Mouse (Mus musculus) limb, embryonic 14.5 days (tissue): ENCODE results near the gene Wwc1. TPM values are rescaled to one million over a fixed set of nuclear protein-coding genes. Genes with fewer than 3 reads are reported as not detected.

ENCODE experiments used
- ATAC-seq: fragments of 200-750 bp; cut with Nextera tagmentation; 2 replicates; pipeline ENCODE4 v1.8.0; 2017; ENCODE audit warnings: low read depth, moderate number of reproducible peaks, moderate TSS enrichment; ENCODE audit not compliant: low FRiP score
- DNase-seq: peaks from one replicate; pipeline ENCODE4 v3.0.0-alpha.2; 2015; ENCODE audit warnings: low spot score
- H3K27ac ChIP-seq: fragments of 300-500 bp; sonication (generic); replicated peaks from 2 replicates; pipeline ENCODE4 v1.5.1; 2014; ENCODE audit warnings: low read depth, mild to moderate bottlenecking, low read length, moderate library complexity, mixed read lengths
- H3K27me3 ChIP-seq: fragments of 300-500 bp; sonication (generic); 2 replicates; pipeline ENCODE4 v1.6.1; 2014; ENCODE audit warnings: low read length, mixed read lengths; ENCODE audit not compliant: control insufficient read depth, insufficient read depth
- H3K36me3 ChIP-seq: fragments of 300-500 bp; sonication (generic); 2 replicates; pipeline ENCODE4 v1.6.1; 2014; ENCODE audit warnings: mild to moderate bottlenecking, low read length, moderate library complexity, mixed read lengths; ENCODE audit not compliant: control insufficient read depth, insufficient read depth
- H3K4me1 ChIP-seq: fragments of 300-500 bp; sonication (generic); 2 replicates; pipeline ENCODE4 v1.6.1; 2014; ENCODE audit warnings: antibody characterized with exemption, low read length, mixed read lengths; ENCODE audit not compliant: control insufficient read depth, insufficient read depth
- H3K4me2 ChIP-seq: fragments of 300-500 bp; sonication (generic); replicated peaks from 2 replicates; pipeline ENCODE4 v1.6.1; 2014; ENCODE audit warnings: low read depth, mild to moderate bottlenecking, low read length, moderate library complexity; ENCODE audit not compliant: severe bottlenecking
- H3K4me3 ChIP-seq: fragments of 300-500 bp; sonication (generic); replicated peaks from 2 replicates; pipeline ENCODE4 v1.5.1; 2014; ENCODE audit warnings: low read length
- H3K9ac ChIP-seq: fragments of 300-500 bp; sonication (generic); 2 replicates; pipeline ENCODE4 v1.6.1; 2014; ENCODE audit warnings: mild to moderate bottlenecking, low read depth, low read length, moderate library complexity; ENCODE audit not compliant: severe bottlenecking
- H3K9me3 ChIP-seq: fragments of 300-500 bp; sonication (generic); 2 replicates; pipeline ENCODE4 v1.6.1; 2016; ENCODE audit warnings: low read length; ENCODE audit not compliant: control insufficient read depth
- POLR2A ChIP-seq: fragments of 200-500 bp; IDR thresholded peaks from 2 replicates; pipeline ENCODE4 v1.8.0; 2012; ENCODE audit warnings: inconsistent platforms, mild to moderate bottlenecking, moderate library complexity, borderline replicate concordance; ENCODE audit not compliant: insufficient read depth, insufficient read length; ENCODE audit errors: extremely low read depth
- WGBS: fragments of 180-500 bp; shearing (Covaris S2); extraction: QIAGEN DNeasy Blood & Tissue Kit; methylation state at CpG from one replicate; pipeline ENCODE4 v1.1.7; 2014; 5-methylcytosine and 5-hydroxymethylcytosine counted together
- polyA plus RNA-seq, 2 experiments: library from polyadenylated mRNA; depleted of rRNA in 1 of 2; stranded (reverse) in 1 of 2; unstranded in 1 of 2; fragments of >200 nt; fragmentation: Nextera tagmentation in 1 of 2; extraction: Ambion mirVana in 1 of 2; gene quantifications; 2 replicates each; pipeline versions ENCODE4 v1.2.1 to v1.2.3; 2012 to 2014

Wwc1 gene
- polyA plus RNA-seq, 2 experiments: 5.8 to 13.9 TPM

DNA sequence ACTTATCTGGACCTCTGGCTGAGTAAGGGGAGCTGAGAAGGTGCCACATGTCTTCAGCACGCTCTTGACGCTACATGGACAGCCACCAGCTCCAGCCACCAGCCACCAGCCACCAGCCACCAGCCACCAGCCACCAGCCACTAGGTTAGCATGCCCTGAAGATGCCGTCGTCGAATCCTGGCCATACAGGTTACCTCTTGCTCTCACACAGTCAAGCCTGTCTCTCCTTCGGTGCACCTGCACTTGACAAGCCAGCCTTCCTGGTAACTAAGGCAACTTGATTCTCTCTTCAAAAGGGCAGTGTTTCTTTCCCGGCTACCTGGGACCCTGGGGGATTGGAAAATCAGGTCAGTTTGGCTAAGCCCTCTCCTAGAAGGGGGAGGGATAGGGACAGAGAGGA, 7.2 kb downstream of the Wwc1 start:
- 54% methylated on average over 7 of the region's 7 CpGs for WGBS
- no peak overlapping the region for H3K27ac ChIP-seq
- H3K4me2 ChIP-seq: no peak overlapping the region
- no peaks in the 10 kb centered on the region for H3K9me3 ChIP-seq
- H3K4me1 ChIP-seq: no peaks in the 10 kb centered on the region
- H3K27me3 ChIP-seq: no peaks in the 10 kb centered on the region
- no peak for DNase-seq
- TF ChIP-seq POLR2A: no peak
- no peak for ATAC-seq
- no peak overlapping the region for H3K4me3 ChIP-seq
- no peaks in the 10 kb centered on the region for H3K36me3 ChIP-seq
- H3K9ac ChIP-seq: no peak overlapping the region

DNA sequence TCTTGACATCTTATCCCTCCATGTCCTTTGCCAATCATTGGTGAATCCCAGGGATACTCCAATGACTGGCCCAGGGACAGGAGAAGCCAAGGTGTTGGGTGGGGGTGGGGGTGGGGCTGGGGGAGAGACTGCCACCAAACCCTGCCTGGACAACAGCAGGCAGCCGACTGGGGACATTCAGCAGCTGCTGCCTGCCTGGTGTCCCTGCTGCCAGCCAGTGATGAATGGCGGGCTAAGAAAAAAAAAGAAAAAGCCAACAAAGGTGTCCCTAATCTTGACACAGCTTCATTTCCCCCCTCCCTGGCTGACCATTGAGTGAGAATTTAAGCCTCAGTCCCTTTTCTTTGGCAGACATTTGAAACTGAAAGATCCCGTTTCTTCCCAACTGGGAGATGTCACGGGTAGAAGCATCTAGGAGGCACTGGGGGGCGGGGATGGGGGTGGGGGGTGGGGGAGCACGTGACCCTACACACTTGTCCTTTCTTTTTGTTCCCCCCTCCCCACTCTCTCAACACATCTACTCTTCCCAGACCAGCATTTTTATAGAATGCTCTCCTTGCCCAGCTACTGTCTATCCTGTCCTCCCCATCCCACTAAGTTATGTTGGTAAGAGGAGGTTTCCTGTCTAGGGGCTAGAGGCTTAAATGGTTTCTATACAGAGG, 7.9 kb downstream of the Wwc1 start:
- TF ChIP-seq POLR2A: no peak
- DNase-seq: no peak
- Histone ChIP-seq H3K4me2 (no peak overlapping the region), H3K9ac (no peak overlapping the region), H3K4me3 (no peak overlapping the region), H3K4me1 (no peaks in the 10 kb centered on the region), H3K27me3 (no peaks in the 10 kb centered on the region), H3K9me3 (no peaks in the 10 kb centered on the region), H3K36me3 (no peaks in the 10 kb centered on the region), H3K27ac (no peak overlapping the region)
- no peak for ATAC-seq
- WGBS: 22% methylated on average over 5 of the region's 6 CpGs

- Histone ChIP-seq H3K27ac (no peak overlapping the region), H3K36me3 (no peaks in the 10 kb centered on the region), H3K27me3 (no peaks in the 10 kb centered on the region), H3K9me3 (no peaks in the 10 kb centered on the region), H3K4me3 (no peak overlapping the region), H3K9ac (no peak overlapping the region), H3K4me1 (no peaks in the 10 kb centered on the region), H3K4me2 (no peak overlapping the region)
- no peak for DNase-seq
- no peak for ATAC-seq
- no peak for TF ChIP-seq POLR2A
- 75% methylated on average over 19 of the region's 19 CpGs for whole genome bisulfite sequencing
Observed at GRCm38 (mm10) chr11:35970806-35971705, 9.3 kb downstream of the Wwc1 start.

DNA sequence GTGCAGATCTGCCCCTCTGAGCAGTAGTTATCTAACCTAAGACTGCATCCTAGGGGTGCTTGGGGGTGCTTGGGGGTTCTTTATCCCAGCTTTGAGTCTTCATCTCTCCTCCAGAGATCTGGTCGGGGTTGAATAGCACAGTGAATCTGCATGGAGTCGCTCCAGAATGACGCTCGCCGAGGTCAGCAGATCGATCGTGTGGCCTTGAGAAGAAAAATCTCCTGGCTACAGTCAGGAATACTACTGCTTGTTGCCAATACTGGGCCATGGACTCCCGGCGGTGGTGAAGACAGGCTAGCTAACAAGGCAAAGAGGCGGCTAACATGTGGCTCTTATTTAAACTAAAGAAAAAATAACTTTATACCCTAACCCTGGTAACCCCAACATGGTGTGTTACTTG, 12.0 kb downstream of the Wwc1 start:
- H3K27ac ChIP-seq: no peak overlapping the region
- H3K4me3 ChIP-seq: no peak overlapping the region
- H3K27me3 ChIP-seq: no peaks in the 10 kb centered on the region
- TF ChIP-seq POLR2A: no peak
- DNase-seq (no peak), ATAC-seq (no peak)
- no peaks in the 10 kb centered on the region for H3K36me3 ChIP-seq
- no peak overlapping the region for H3K4me2 ChIP-seq
- H3K9ac ChIP-seq: no peak overlapping the region
- 92% methylated on average over 10 of the region's 10 CpGs for WGBS
- H3K9me3 ChIP-seq: no peaks in the 10 kb centered on the region
- H3K4me1 ChIP-seq: no peaks in the 10 kb centered on the region

DNA sequence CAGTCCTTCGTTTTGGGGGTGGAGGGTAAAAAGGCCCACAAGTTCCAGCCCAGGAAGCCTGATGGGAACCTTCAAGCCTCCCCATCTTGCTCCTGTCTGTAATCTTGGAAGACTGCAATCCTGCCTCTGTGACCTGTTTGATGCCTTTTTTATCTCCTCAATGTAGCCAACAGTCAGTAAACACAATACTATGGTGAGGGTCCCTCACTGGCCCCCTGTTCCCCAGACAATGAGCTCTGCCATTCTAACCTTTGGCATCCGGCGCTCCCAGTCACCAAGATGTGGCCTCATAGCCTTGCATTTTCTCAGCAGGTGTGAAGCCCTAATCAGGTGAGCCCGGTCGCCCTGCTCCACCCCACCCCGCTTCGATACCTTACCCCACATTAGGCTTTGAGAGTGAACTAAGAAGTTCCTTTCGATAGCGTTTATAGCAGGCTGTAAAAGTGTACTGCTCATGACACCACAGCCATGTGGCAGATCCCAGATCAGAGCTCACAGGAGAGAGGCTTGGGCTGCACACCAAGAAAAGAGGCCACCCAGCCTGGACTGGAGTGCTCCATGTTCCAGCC, 16.3 kb downstream of the Wwc1 start:
- ATAC-seq: no peak
- Histone ChIP-seq H3K36me3 (no peaks in the 10 kb centered on the region), H3K27ac (no peak overlapping the region), H3K9ac (no peak overlapping the region), H3K27me3 (no peaks in the 10 kb centered on the region), H3K9me3 (no peaks in the 10 kb centered on the region), H3K4me1 (no peaks in the 10 kb centered on the region), H3K4me3 (no peak overlapping the region), H3K4me2 (no peak overlapping the region)
- 49% methylated on average over 9 of the region's 9 CpGs for WGBS
- no peak for DNase-seq
- no peak for TF ChIP-seq POLR2A
